Mouse (Mus musculus): ENCODE data around the gene Itpripl2.

- TF ChIP-seq CTCF (IDR thresholded peaks at IDR 0.05; ENCODE audit: low read depth) (no peak), EP300 (optimal IDR thresholded peaks at IDR 0.05) (no peak)
Measured at GRCm38 (mm10) chr7:118478835-118479312, 12.9 kb downstream of the Itpripl2 start.
